Mouse (Mus musculus) cerebellum, adult 11-12 months (tissue): ENCODE data around the gene Dhx37.

Experiments
- DNase-seq: peaks from one replicate; pipeline ENCODE4 v3.0.0; 2022

Dhx37 gene

DNA sequence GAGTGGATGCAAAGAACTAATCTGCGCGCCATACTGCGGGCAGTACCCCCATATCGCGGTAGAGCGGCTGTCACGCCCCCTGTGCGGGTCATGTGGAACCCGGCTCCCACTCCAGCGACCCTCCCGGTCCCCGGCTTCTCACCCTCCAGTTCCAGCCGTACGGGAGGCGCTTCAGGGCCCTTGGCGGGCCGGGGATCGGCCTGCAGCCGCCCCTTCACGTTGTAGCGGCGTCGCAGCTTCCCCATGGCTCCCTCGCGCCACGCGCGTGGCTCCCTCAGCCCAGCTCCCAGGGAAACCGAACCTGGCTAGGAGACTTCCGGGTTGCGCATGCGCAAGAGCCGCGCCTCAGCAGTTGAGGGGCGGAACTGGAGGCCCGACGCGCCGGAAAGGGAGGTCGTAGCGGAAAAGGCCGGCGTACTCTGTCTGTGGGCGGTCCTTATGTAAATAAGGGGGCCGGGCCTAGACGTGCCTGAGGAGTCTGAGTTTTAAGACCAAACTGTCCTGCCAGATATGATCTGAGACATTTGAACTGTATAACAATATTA lies at the start of gene Dhx37:
Dhx37 (minus strand) TSS at position 329 of the 545 bp plus-strand sequence.
- peak; percentile 94 for DNase-seq

- DNase-seq = no peak
Measured at GRCm38 (mm10) chr5:125482474-125482873, 48.6 kb upstream of the Dhx37 start.

- DNase-seq = no peak
Measured at GRCm38 (mm10) chr5:125480434-125481231, 46.7 kb upstream of the Dhx37 start.

- DNase-seq = no peak
Measured at GRCm38 (mm10) chr5:125479376-125479775, 45.5 kb upstream of the Dhx37 start.

GRCm38 (mm10) chr5:125478037-125478436 lies 44.1 kb upstream of the Dhx37 start:
- no peak for DNase-seq

DNA sequence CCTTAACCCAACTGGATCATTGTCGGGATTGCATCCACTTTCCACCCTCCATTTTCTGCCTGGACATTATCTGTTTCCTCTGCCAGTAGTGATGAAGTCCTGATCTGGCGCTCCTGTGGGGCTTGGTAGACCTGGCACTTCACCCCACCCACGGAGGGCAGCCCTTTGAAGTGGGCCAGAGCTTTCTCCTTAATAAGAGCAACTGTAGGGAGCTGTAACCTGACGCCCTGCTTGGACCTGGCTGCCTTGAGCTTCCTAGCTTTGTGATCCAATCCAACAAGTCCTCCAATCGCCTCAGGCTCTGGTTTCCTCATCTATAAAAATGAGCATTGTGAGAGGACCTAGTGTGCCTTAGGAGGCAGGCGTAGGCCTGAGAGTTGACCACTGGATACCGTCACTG lies 43.6 kb upstream of the Dhx37 start:
- DNase-seq = no peak

DNA sequence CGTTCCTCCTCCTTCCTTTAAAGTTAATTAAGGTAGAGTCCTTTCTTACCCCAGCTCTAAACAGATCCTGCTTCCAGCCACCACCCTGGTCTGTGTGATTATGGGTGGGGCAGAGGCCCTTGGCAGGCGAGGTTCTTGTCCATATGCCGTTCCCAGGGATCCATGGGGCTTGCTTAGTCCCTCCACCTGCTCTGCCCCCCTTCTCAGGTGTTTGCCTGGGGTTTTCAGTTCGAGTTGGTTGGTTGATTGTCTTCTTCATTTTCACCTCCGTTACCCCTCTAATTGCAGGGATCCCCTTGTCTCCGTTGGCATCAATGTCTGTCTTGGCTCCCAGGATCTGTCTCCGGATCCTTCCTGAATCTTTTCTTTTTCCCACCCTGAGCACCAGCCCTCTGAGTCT lies 42.9 kb upstream of the Dhx37 start:
- peak; percentile 74 for DNase-seq

- DNase-seq = no peak
Measured at GRCm38 (mm10) chr5:125476286-125476625, 42.3 kb upstream of the Dhx37 start.

DNA sequence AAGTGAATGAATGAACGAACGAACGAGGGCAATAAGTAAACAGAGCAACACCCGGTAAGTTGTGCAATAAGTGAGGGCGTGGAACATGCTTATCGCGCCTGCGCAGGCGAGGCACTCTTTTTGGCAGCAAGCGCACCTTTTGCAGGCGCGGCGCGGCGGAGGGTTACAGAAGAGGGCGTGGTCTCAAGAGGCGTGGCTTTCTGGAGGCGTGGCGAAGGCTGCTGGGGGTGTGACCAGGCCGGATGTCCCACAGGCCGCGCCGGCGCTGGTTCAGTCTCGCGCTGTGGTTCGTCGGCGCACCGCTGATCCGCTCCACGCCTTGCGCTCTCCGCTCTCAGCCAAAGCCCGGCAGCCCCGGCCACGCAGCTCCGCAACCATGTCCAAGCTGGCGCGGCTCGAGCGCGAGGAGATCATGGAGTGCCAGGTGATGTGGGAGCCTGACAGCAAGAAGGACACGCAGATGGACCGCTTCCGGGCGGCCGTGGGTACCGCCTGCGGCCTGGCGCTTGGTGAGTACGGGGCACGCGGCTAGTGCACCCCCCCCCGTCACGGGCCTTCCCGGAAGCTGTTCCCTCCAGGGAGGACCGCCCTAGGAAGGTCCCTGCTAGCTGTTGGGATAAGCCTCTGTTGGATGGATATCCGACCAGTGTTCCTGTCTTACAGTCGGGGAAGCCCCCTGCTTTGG lies 41.8 kb upstream of the Dhx37 start, which contains the start of gene Aacs:
Aacs (plus strand) TSS at position 214 of the 685 bp plus-strand sequence.
- peak; percentile 96 for DNase-seq

DNA sequence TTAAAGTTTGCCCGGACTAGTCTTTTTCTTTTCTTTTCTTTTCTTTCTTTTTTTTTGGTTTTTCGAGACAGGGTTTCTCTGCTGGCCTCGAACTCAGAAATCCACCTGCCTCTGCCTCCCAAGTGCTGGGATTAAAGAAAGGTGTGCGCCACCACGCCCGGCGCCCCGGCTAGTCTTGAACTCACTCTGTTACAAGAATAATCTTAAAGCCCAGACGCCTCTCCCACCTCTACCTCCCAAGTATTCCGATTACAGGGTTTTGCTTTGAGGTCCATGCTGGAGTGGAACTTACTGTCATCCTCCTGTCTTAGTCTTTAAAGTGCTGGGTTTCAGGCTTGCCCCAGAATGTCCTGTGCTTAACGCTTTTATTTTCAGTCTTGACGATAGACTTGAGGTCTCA lies 41.1 kb upstream of the Dhx37 start:
- DNase-seq = peak; percentile 38

- no peak for DNase-seq
Measured at GRCm38 (mm10) chr5:125472796-125473475, 39.0 kb upstream of the Dhx37 start.

DNA sequence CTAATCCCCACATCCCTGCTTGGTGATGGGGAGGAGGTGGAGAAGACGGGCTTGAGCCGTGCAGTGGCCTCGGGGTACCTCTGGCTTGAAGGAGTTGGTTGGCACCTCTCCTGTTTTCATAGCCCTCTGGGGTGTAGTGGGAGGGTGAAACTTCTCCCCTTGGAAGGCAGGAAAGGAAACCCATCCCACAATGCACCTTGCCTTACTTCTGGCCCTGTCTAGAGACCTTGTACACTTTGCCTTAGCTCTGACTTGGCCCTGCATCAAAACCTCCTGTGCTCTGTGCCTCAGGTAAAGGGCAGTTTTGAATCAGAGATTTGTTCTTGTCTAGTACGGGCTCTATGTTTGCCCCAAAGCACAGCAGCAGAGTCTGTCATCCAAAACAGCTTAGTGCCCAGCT lies 36.8 kb upstream of the Dhx37 start:
- no peak for DNase-seq

- DNase-seq = no peak
Measured at GRCm38 (mm10) chr5:125467261-125467660, 33.3 kb upstream of the Dhx37 start.

GRCm38 (mm10) chr5:125466483-125466882 lies 32.6 kb upstream of the Dhx37 start:
- DNase-seq = no peak

DNA sequence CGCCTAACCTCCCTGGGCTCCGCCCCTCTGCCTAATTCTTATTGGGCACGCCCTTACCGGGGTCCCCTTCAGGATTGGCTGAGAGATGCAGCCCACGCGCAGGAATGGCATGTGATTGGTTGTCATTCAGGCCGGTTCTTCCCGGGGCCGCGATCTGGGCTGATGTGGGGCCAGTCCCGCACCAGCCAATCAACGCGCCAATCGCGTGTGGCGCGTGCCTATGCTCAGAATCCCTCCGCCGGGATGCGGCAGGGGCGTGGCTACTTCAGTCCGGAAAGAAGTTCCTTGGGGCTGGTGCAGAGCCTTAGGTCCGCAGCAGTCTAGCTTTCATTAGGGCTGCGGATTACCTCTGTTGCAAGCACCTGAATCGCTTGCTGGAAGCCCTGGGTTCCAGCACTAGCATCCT lies 31.8 kb upstream of the Dhx37 start:
- DNase-seq = peak; percentile 98

- DNase-seq = no peak
Measured at GRCm38 (mm10) chr5:125465192-125465591, 31.3 kb upstream of the Dhx37 start.

DNA sequence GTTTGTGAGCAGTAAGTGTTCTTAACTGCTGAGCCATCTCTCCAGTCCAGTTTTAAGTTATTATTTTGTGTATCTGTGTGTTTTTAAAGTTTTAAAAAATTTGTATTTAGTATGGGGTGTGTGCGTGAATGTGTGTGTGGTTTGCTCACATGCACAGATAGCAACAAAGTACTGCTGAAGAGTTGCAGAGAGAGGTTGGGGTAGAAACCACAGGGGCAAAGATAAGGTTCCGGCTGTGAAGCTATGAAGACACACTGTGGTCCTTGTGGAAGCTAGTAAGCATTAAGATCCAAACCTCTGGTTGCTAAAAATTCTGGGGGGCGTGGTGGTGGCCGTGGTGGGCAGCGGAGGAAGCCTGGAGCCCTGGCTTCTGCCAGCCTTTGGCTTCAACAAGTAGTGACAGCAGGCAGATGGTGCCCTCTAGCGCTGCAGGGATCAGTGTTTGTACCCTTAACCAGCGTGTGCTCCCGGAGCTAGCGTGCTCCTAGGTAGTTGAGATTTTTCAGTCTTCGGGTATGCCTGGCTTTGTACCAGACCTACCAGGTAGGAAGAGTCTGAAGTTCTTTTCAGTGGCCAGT lies 28.0 kb upstream of the Dhx37 start:
- DNase-seq = no peak

GRCm38 (mm10) chr5:125460574-125460973 lies 26.7 kb upstream of the Dhx37 start:
- no peak for DNase-seq

DNA sequence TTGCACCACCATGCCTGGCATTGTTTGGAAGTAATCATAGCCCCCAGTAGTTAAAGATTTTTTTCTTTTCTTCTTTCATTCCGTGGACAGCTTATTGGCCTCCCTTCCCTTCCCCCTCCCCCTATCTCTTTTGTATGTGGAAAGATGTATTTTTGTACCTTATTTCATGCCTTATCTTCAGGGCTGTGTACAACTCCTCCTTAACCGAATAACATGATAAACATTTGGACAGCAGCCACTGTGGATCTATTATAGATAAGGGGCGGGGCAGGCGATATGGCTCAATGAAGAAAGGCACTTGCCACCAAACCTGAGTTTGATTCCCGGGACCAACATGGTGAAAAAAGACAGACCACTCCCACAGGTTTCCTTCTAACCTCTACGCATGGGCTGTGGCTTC lies 23.6 kb upstream of the Dhx37 start:
- DNase-seq = no peak

DNA sequence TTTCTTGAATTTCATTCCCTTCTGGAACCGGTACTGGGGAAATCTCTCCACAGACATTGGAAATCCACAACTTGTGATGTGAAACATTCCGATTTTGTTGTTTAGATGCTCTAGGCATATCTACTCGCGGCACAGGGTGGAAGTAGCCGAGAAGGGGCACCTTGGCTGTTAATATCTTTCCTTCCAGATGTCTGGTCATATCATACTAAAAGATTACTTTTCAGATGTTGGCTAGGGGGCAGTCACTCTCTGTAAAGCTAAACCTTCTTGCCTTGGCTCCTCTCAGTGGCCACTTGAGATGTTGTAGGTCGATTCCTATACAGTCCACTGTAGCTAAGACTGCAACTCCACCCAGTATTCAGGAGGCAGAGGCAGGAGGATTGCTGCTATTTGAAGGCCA lies 22.2 kb upstream of the Dhx37 start:
- DNase-seq = no peak

GRCm38 (mm10) chr5:125452573-125452972 lies 18.7 kb upstream of the Dhx37 start:
- DNase-seq = no peak

DNA sequence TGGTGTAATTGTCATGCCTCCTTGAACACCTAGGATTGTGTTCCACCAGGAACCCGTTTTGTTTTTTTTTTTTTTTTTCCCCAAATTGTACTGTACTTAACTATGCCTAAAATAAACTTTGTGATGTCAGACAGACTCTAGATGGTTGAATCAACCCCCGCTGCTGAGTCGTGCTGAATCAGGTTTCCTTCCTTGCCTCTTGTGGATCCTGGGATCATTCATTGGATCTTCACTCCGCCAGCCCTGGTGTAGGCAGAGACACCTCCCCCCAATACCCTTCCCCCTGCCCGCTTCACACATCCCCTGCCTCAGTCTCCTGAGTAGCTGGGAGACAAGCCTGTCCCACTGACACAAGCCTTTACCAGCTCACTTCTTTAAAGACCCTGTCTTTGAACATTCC lies 15.4 kb upstream of the Dhx37 start:
- DNase-seq = no peak

DNA sequence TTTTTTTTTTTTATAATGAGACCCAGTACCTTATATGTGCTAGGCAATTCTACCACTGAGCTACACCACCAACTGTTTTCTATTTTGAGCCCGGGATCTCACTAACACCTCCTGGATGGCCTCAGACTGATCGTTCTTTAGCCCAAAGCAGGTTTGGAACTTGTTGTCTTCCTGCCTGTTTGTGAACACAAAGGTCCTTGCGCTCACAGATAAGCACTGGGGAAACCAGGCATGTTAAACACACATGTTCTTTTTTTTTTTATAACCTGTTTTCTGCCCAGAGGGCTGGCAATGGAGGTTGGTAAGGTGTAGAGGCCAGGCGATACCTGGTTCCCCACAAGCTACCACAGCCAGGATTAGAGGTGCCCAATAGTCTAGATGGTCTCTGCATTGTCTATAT lies 14.7 kb upstream of the Dhx37 start:
- DNase-seq = no peak
